Mouse (Mus musculus) ES-E14 (cell line): ENCODE data around the gene Ppp3ca. TPM values are rescaled to one million over a fixed set of nuclear protein-coding genes. Genes with fewer than 3 reads are reported as not detected.

ENCODE experiments used
- DNase-seq: peaks from one replicate; pipeline ENCODE4 v3.0.0-alpha.2; 2013; ENCODE audit warnings: low read depth, low spot score
- H3K27ac ChIP-seq: 2 replicates; pipeline ENCODE4 v1.5.1; 2012; ENCODE audit warnings: low read depth, mild to moderate bottlenecking, low read length, moderate library complexity, mixed read lengths; ENCODE audit not compliant: poor library complexity, insufficient read depth, severe bottlenecking
- H3K36me3 ChIP-seq: 2 replicates; pipeline ENCODE4 v1.6.1; 2012; ENCODE audit warnings: mild to moderate bottlenecking, low read length, moderate library complexity, mixed read lengths; ENCODE audit not compliant: control insufficient read depth, poor library complexity, insufficient read depth, severe bottlenecking
- H3K4me1 ChIP-seq, 2 experiments: fragments of 150-350 bp in 1 of 2; sonication (generic) in 1 of 2; 2 replicates each; pipeline ENCODE4 v1.6.1; 2012; ENCODE audit warnings: low read length in 2 of 2, mild to moderate bottlenecking in 1 of 2, mixed read lengths in 1 of 2; ENCODE audit not compliant: control insufficient read depth in 2 of 2, insufficient read depth in 2 of 2, poor library complexity in 1 of 2
- H3K4me3 ChIP-seq, 2 experiments: fragments of 150-350 bp in 1 of 2; sonication (generic) in 1 of 2; 2 replicates each; pipeline ENCODE4 v1.5.1; 2012; ENCODE audit warnings: low read length in 2 of 2, low read depth in 1 of 2, mild to moderate bottlenecking in 1 of 2, mixed read lengths in 1 of 2; ENCODE audit not compliant: insufficient read depth in 1 of 2, poor library complexity in 1 of 2, severe bottlenecking in 1 of 2
- H3K9ac ChIP-seq: 2 replicates; pipeline ENCODE4 v1.6.1; 2012; ENCODE audit warnings: low read depth, mild to moderate bottlenecking, low read length, mixed read lengths; ENCODE audit not compliant: poor library complexity, insufficient read depth, severe bottlenecking
- H3K9me3 ChIP-seq: fragments of 150-350 bp; sonication (generic); 2 replicates; pipeline ENCODE4 v1.6.1; 2012; ENCODE audit warnings: low read depth, mild to moderate bottlenecking, low read length; ENCODE audit not compliant: control insufficient read depth, insufficient read depth
- CHD2 ChIP-seq: IDR thresholded peaks from 2 replicates; pipeline ENCODE4 v1.6.1; 2014; ENCODE audit warnings: mild to moderate bottlenecking, low read depth, low read length, inconsistent platforms
- HCFC1 ChIP-seq: IDR thresholded peaks from 2 replicates; pipeline ENCODE4 v1.6.1; 2012; ENCODE audit warnings: low read length, inconsistent platforms, borderline replicate concordance; ENCODE audit not compliant: insufficient read depth
- MAFK ChIP-seq: IDR thresholded peaks from 2 replicates; pipeline ENCODE4 v1.6.1; 2014; ENCODE audit warnings: mild to moderate bottlenecking, low read depth, low read length, inconsistent platforms; ENCODE audit not compliant: insufficient read depth
- ZC3H11A ChIP-seq: IDR thresholded peaks from 2 replicates; pipeline ENCODE4 v1.6.1; 2012; ENCODE audit warnings: low read depth, mild to moderate bottlenecking, inconsistent platforms, low read length, borderline replicate concordance
- ZNF384 ChIP-seq: IDR thresholded peaks from 2 replicates; pipeline ENCODE4 v1.6.1; 2012; ENCODE audit warnings: low read depth, low read length, inconsistent platforms
- in situ Hi-C, 2 experiments: fragments of 600-800 bp; cut with MboI; formaldehyde crosslinking; loops; one replicate each; pipeline ENCODE4 v1.15.1; 2025; ENCODE audit warnings: low sequenced_read_pairs in 2 of 2, inconsistent platforms in 1 of 2; ENCODE audit not compliant: unreplicated experiment in 2 of 2
- total RNA-seq: library from RNA; depleted of rRNA; stranded (reverse); fragments of 300-350 nt; gene quantifications from 2 replicates; pipeline ENCODE4 v1.2.3, GENCODE M21; 2012

The Ppp3ca gene
- total RNA-seq, 1 experiment = 25.6 TPM

DNA sequence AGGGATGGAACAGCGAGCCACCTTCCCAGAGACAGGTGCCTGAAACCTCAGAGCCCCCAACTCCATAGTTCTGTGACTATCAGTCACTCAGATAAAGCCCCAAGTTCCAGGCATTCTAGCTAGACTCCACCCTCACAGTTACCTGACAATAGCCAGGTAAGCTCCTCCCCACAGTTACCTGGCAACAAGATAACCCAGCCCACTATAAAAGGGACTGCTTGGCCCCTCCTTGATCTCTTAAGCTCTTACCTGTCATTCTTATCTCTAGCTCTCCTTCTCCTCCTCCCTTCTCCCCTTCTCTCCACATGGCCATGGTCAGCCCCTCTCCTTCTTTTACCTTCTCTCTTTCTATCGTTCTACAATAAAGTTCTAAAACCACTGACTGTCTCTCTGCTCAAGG is 285.1 kb downstream of the Ppp3ca start:
- in situ Hi-C loops = no loop called here
- no peak for TF ChIP-seq MAFK
- no peak for TF ChIP-seq ZNF384
- no peak for TF ChIP-seq ZC3H11A
- no peak for TF ChIP-seq HCFC1
- TF ChIP-seq CHD2 = no peak

DNA sequence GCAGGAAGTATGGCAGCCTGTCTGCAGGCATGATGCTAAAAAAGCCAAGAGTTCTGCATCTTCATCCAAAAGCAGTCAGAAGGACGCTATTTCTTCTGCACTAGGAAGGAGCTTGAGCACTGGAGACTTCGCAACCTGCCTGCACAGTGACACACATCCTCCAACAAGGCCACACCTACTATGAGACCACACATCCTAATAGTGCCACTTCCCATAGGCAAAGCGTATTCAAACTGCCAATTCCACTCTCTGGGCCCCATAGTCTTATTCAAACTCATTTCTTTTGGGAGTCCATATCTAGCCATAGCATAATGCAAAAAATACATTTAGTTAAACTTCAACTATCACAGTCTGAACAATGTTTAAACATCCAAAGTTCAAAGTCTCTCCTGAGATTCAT is 290.4 kb downstream of the Ppp3ca start:
- Histone ChIP-seq H3K36me3 (no peaks in the 10 kb centered on the region), H3K9ac (no peak overlapping the region), H3K4me1 (no peaks in the 10 kb centered on the region), H3K27ac (no peak overlapping the region), H3K4me3 (no peak overlapping the region), H3K9me3 (no peaks in the 10 kb centered on the region)
- in situ Hi-C loops = no loop called here
- TF ChIP-seq CHD2 (no peak), HCFC1 (no peak), MAFK (no peak), ZC3H11A (no peak), ZNF384 (no peak)
- no peak for DNase-seq

More for the DNA sequence above, 285.1 kb downstream of the Ppp3ca start:
- no peaks in the 10 kb centered on the region for H3K4me1 ChIP-seq
- no peaks in the 10 kb centered on the region for H3K36me3 ChIP-seq
- no peaks in the 10 kb centered on the region for H3K9me3 ChIP-seq
- no peak for DNase-seq
- no peak overlapping the region for H3K9ac ChIP-seq
- no peak overlapping the region for H3K4me3 ChIP-seq
- H3K27ac ChIP-seq = no peak overlapping the region

DNA sequence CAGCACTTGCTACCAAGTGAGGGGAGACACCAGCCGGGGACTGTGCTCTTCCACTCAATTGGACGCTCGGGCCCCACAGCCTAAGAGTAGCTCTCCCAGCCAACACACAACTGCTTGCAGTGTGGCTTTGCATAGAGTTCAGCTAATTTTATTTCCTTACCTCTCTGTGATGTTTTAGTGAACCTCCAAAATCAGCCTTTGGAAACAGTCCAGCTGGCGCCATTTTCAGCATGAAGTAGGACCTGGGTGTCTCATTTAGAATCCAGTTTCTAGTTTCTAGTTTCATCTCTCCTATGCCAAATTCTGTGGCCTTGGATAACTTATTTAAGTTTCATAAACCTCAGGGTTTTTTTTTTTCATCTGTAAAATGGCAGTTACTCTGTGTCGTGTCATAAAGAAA is 296.9 kb downstream of the Ppp3ca start:
- no peaks in the 10 kb centered on the region for H3K4me1 ChIP-seq
- H3K27ac ChIP-seq = no peak overlapping the region
- H3K36me3 ChIP-seq = no peaks in the 10 kb centered on the region
- in situ Hi-C loops = no loop called here
- no peak overlapping the region for H3K4me3 ChIP-seq
- H3K9me3 ChIP-seq = no peaks in the 10 kb centered on the region
- no peak overlapping the region for H3K9ac ChIP-seq
- no peak for DNase-seq
- no peak for TF ChIP-seq MAFK
- no peak for TF ChIP-seq HCFC1
- TF ChIP-seq ZC3H11A = no peak
- TF ChIP-seq ZNF384 = no peak
- no peak for TF ChIP-seq CHD2

DNA sequence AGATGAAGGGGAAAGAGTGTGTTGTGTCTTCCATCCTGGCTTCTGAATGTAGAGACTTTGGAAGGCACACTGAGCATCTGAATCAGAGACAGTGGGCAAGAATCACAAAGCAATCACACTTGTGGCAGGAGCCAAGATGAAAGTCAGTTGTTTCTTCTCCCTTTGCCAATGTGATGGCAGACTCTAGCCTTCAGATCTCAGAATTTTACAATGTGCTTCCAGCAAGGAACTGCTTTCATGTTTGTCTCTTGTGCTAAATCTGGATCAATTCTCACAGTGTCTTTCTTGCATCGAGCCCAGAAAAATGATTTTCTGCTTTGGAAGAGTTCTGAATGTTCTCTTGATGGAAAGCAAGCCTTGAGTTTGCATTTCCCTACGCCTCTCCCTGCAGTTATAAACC is 297.6 kb downstream of the Ppp3ca start:
- Histone ChIP-seq H3K4me1 (no peaks in the 10 kb centered on the region), H3K4me3 (no peak overlapping the region), H3K9me3 (no peaks in the 10 kb centered on the region), H3K36me3 (no peaks in the 10 kb centered on the region), H3K9ac (no peak overlapping the region), H3K27ac (no peak overlapping the region)
- in situ Hi-C loops = no loop called here
- DNase-seq = no peak
- TF ChIP-seq ZNF384 (no peak), ZC3H11A (no peak), MAFK (no peak), CHD2 (no peak), HCFC1 (no peak)

DNA sequence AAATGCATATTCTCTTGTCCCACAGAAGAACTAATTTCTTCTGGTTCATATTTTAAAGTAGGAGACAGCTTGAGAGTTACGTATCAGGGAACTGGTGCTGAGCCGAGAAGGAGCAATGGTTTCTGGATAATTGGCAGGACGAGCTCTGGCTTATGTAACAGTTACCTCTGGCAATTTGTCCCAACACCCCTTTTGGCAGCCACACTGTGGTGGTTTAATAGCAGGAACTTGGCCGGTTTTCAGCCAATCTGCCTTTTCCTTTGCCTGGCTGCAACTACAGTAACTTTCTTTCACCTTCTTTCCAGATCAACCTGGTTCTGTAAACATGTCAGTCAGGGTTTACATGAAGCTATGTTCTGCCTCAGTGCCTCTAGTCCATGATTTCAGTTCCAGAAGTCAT is 299.9 kb downstream of the Ppp3ca start:
- DNase-seq = no peak
- in situ Hi-C loops = no loop called here

More for the DNA sequence above, 299.9 kb downstream of the Ppp3ca start:
- Histone ChIP-seq H3K36me3 (no peaks in the 10 kb centered on the region), H3K27ac (no peak overlapping the region), H3K9ac (no peak overlapping the region), H3K4me1 (no peaks in the 10 kb centered on the region), H3K9me3 (no peaks in the 10 kb centered on the region), H3K4me3 (no peak overlapping the region)
- no peak for TF ChIP-seq ZC3H11A
- no peak for TF ChIP-seq MAFK
- TF ChIP-seq ZNF384 = no peak
- no peak for TF ChIP-seq HCFC1
